Mouse (Mus musculus) heart, adult 2 months (tissue): ENCODE results near the gene Cerk.

Source experiments
- CTCF ChIP-seq: fragments of 200-600 bp; IDR thresholded peaks from 2 replicates; pipeline ENCODE4 v1.8.1; 2022; ENCODE audit warnings: antibody characterized with exemption, mild to moderate bottlenecking, moderate library complexity
- EP300 ChIP-seq: fragments of 200-500 bp; IDR thresholded peaks from 2 replicates; pipeline ENCODE4 v1.6.1; 2011; ENCODE audit warnings: low read depth, low read length, control low read depth; ENCODE audit not compliant: insufficient read depth
- POLR2A ChIP-seq: fragments of 200-500 bp; IDR thresholded peaks from 2 replicates; pipeline ENCODE4 v1.6.1; 2011; ENCODE audit warnings: mild to moderate bottlenecking, low read depth, low read length, control low read depth; ENCODE audit not compliant: insufficient read depth

GRCm38 (mm10) chr15:86130657-86131056 is 55.3 kb downstream of the Cerk start:
- TF ChIP-seq CTCF (no peak), POLR2A (no peak), EP300 (no peak)
